Mouse (Mus musculus) hindbrain, embryonic 12.5 days (tissue): ENCODE data around the gene Klk4. TPM values are rescaled to one million over a fixed set of nuclear protein-coding genes. Genes with fewer than 3 reads are reported as not detected.

ENCODE experiments used
- ATAC-seq: fragments of 200-750 bp; cut with Nextera tagmentation; 2 replicates; pipeline ENCODE4 v1.8.0; 2017; ENCODE audit warnings: moderate TSS enrichment; ENCODE audit not compliant: low FRiP score
- H3K27ac ChIP-seq: fragments of 300-500 bp; sonication (generic); 2 replicates; pipeline ENCODE4 v1.5.1; 2016; ENCODE audit warnings: mild to moderate bottlenecking
- H3K27me3 ChIP-seq: fragments of 300-500 bp; sonication (generic); 2 replicates; pipeline ENCODE4 v1.6.1; 2016; ENCODE audit warnings: mild to moderate bottlenecking
- H3K36me3 ChIP-seq: fragments of 300-500 bp; sonication (generic); 2 replicates; pipeline ENCODE4 v1.6.1; 2016; ENCODE audit warnings: mild to moderate bottlenecking
- H3K4me1 ChIP-seq: fragments of 300-500 bp; sonication (generic); 2 replicates; pipeline ENCODE4 v1.6.1; 2016
- H3K4me2 ChIP-seq: fragments of 300-500 bp; sonication (generic); replicated peaks from 2 replicates; pipeline ENCODE4 v1.6.1; 2016; ENCODE audit warnings: mild to moderate bottlenecking
- H3K4me3 ChIP-seq: fragments of 300-500 bp; sonication (generic); 2 replicates; pipeline ENCODE4 v1.5.1; 2016; ENCODE audit warnings: mild to moderate bottlenecking
- H3K9ac ChIP-seq: fragments of 300-500 bp; sonication (generic); 2 replicates; pipeline ENCODE4 v1.6.1; 2016; ENCODE audit warnings: mild to moderate bottlenecking, moderate library complexity
- H3K9me3 ChIP-seq: fragments of 300-500 bp; sonication (generic); replicated peaks from 2 replicates; pipeline ENCODE4 v1.6.1; 2016; ENCODE audit warnings: mild to moderate bottlenecking
- WGBS: fragments of 180-500 bp; shearing (Covaris S2); methylation state at CpG from one replicate; pipeline ENCODE4 v1.1.7; 2016; 5-methylcytosine and 5-hydroxymethylcytosine counted together
- polyA plus RNA-seq: library from polyadenylated mRNA; unstranded; fragments of >200 nt; fragmentation: Nextera tagmentation; extraction: Ambion mirVana; gene quantifications from 2 replicates; pipeline ENCODE4 v1.2.1, GENCODE M21; 2016

The Klk4 gene
- polyA plus RNA-seq, 1 experiment from 2014 or later: 0.57 TPM

DNA sequence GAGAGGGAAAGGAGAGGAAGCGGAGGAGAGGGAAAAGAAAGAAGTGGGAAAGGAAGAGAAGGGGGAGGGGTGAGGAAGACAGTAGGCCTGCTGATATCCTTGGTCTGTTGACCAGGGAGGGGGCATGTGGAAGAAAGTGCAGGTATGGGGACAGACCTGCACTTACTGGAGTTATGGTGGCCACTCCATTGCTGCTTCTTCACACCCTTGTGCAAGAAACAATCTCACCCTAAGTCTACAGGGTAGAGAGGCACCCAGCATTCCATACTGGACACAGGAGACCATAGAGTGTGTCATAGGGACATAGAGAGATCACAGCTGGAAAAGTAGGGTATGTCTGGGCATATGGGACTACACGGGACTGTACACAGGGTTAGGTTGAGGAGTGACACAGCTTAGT, 41.0 kb downstream of the Klk4 start:
- no peak overlapping the region for H3K4me3 ChIP-seq
- H3K36me3 ChIP-seq: no peaks in the 10 kb centered on the region
- H3K4me2 ChIP-seq: no peak overlapping the region
- no peak overlapping the region for H3K9ac ChIP-seq
- no peaks in the 10 kb centered on the region for H3K27me3 ChIP-seq
- H3K9me3 ChIP-seq: no peaks in the 10 kb centered on the region
- H3K4me1 ChIP-seq: no peaks in the 10 kb centered on the region
- WGBS: 87% methylated on average over 2 of the region's 2 CpGs
- ATAC-seq: no peak
- no peak overlapping the region for H3K27ac ChIP-seq

- ATAC-seq: no peak
- 59% methylated on average over 5 of the region's 5 CpGs for WGBS
- Histone ChIP-seq H3K27me3 (no peaks in the 10 kb centered on the region), H3K9me3 (no peaks in the 10 kb centered on the region), H3K4me2 (no peak overlapping the region), H3K36me3 (no peaks in the 10 kb centered on the region), H3K4me1 (no peaks in the 10 kb centered on the region), H3K4me3 (no peak overlapping the region), H3K9ac (no peak overlapping the region), H3K27ac (no peak overlapping the region)
Measured at GRCm38 (mm10) chr7:43925985-43926384, 45.0 kb downstream of the Klk4 start.

- no peaks in the 10 kb centered on the region for H3K36me3 ChIP-seq
- no peak overlapping the region for H3K4me2 ChIP-seq
- WGBS: 48% methylated on average over 4 of the region's 4 CpGs
- H3K4me1 ChIP-seq: no peaks in the 10 kb centered on the region
- H3K9ac ChIP-seq: no peak overlapping the region
- ATAC-seq: no peak
- no peak overlapping the region for H3K4me3 ChIP-seq
- H3K9me3 ChIP-seq: no peaks in the 10 kb centered on the region
- no peak overlapping the region for H3K27ac ChIP-seq
- H3K27me3 ChIP-seq: no peaks in the 10 kb centered on the region
Measured at GRCm38 (mm10) chr7:43928521-43928920, 47.6 kb downstream of the Klk4 start.

DNA sequence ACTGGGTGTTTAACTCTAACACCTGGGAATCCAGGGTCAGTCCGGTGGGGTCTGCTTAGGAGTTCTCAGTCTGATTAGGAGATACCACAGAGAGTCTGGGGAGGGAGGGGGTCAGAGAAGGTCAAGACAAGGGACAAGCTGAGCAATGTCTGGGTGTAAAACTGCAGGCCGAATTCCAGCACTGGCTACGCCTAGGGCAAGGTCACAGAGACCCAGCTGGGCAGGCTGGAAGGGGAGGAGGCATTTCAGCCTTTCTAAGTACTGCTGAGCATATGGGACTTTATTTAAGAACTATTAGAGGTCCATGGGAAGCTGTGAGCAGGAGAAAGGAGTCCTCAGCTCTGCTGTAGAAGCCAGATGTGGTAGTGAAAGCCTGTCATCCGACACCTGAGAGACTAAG, 51.4 kb downstream of the Klk4 start:
- Histone ChIP-seq H3K4me2 (no peak overlapping the region), H3K9me3 (no peaks in the 10 kb centered on the region), H3K36me3 (no peaks in the 10 kb centered on the region), H3K27ac (no peak overlapping the region), H3K4me1 (no peaks in the 10 kb centered on the region), H3K4me3 (no peak overlapping the region), H3K9ac (no peak overlapping the region), H3K27me3 (no peaks in the 10 kb centered on the region)
- WGBS: 65% methylated on average over 4 of the region's 4 CpGs
- no peak for ATAC-seq

DNA sequence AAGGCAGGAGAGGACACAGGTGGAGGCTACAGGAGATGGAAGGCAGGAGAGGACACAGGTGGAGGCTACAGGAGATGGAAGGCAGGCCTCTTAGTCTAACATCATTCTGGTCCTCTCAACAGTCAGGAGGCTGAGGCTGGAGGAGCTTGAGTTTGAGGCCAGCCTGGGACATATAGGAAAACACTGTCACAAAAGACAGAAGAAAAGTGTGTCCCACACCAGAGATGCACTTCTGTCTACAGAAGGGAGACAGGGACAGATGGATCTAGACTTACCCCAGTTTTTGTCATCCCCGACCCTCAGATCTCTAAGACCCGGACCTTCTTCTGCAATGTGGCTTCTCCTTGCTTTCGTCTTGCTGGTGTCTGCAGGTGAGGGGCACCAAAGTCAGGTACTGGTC, 52.5 kb downstream of the Klk4 start, which contains the start of gene Klk15:
TSS of gene Klk15 (plus strand) at position 301 of the 400 bp plus-strand sequence.
- H3K4me1 ChIP-seq: no peaks in the 10 kb centered on the region
- no peak within 1 kb of the TSS for H3K9ac ChIP-seq
- H3K4me3 ChIP-seq: no peak within 1 kb of the TSS
- WGBS: 87% methylated on average over 3 of the region's 3 CpGs
- no peaks in the 10 kb centered on the region for H3K27me3 ChIP-seq
- no peaks in the 10 kb centered on the region for H3K9me3 ChIP-seq
- H3K36me3 ChIP-seq: no peaks in the 10 kb centered on the region
- no peak within 1 kb of the TSS for H3K27ac ChIP-seq
- no peak for ATAC-seq
- H3K4me2 ChIP-seq: no peak within 1 kb of the TSS

- Histone ChIP-seq H3K4me3 (no peak overlapping the region), H3K4me1 (no peaks in the 10 kb centered on the region), H3K4me2 (no peak overlapping the region), H3K27me3 (no peaks in the 10 kb centered on the region), H3K9me3 (no peaks in the 10 kb centered on the region), H3K36me3 (no peaks in the 10 kb centered on the region), H3K27ac (no peak overlapping the region), H3K9ac (no peak overlapping the region)
- WGBS: 64% methylated on average over 3 of the region's 3 CpGs
- ATAC-seq: no peak
Measured at GRCm38 (mm10) chr7:43934747-43935146, 53.8 kb downstream of the Klk4 start.

Other genes with a start within 250 kb of the Klk4 start
- gene Ceacam18, start 246.5 kb upstream of the Klk4 start, polyA plus RNA-seq: not detected in 2 replicates
- 0.18 and 0.44 TPM in 2 replicates for gene Siglece, start 221.0 kb upstream of the Klk4 start, polyA plus RNA-seq
- 16.4 and 17.0 TPM in 2 replicates for gene Ctu1, start 209.1 kb upstream of the Klk4 start, polyA plus RNA-seq
- not detected in 2 replicates for gene Klk14, start 190.7 kb upstream of the Klk4 start, polyA plus RNA-seq
- 0.17 TPM in 1 of 2 replicates, not detected in the other for gene Klk13, start 168.6 kb upstream of the Klk4 start, polyA plus RNA-seq
- gene Klk12, start 112.3 kb upstream of the Klk4 start, polyA plus RNA-seq: not detected in 2 replicates
- gene Klk11, start 106.6 kb upstream of the Klk4 start, polyA plus RNA-seq: 0.22 and 0.30 TPM in 2 replicates
- 0.27 and 0.92 TPM in 2 replicates for gene Klk10, start 100.1 kb upstream of the Klk4 start, polyA plus RNA-seq
- not detected in 2 replicates for gene Klk9, start 89.3 kb upstream of the Klk4 start, polyA plus RNA-seq
- gene Klk8, start 83.6 kb upstream of the Klk4 start, polyA plus RNA-seq: 8.9 and 10.1 TPM in 2 replicates
- not detected in 2 replicates for gene Klk7, start 69.9 kb upstream of the Klk4 start, polyA plus RNA-seq
- not detected in 2 replicates for gene Klk6, start 56.7 kb upstream of the Klk4 start, polyA plus RNA-seq
- gene Klk5, start 39.2 kb upstream of the Klk4 start, polyA plus RNA-seq: 0.17 and 0.68 TPM in 2 replicates
- gene Klk15, start 52.6 kb downstream of the Klk4 start, polyA plus RNA-seq: not detected in 2 replicates
- not detected in 2 replicates for gene Klk1b8, start 69.5 kb downstream of the Klk4 start, polyA plus RNA-seq
- gene Klk1b1, start 85.6 kb downstream of the Klk4 start, polyA plus RNA-seq: not detected in 2 replicates
- gene Klk1b9, start 94.9 kb downstream of the Klk4 start, polyA plus RNA-seq: not detected in 2 replicates
- gene Klk1b11, start 114.7 kb downstream of the Klk4 start, polyA plus RNA-seq: not detected in 2 replicates
- not detected in 2 replicates for gene Klk1b26, start 131.0 kb downstream of the Klk4 start, polyA plus RNA-seq
- gene Klk1b27, start 171.1 kb downstream of the Klk4 start, polyA plus RNA-seq: not detected in 2 replicates
- not detected in 2 replicates for gene Klk1b21, start 221.2 kb downstream of the Klk4 start, polyA plus RNA-seq
- not detected in 2 replicates for gene Klk1b22, start 231.5 kb downstream of the Klk4 start, polyA plus RNA-seq